Mouse (Mus musculus) left cerebral cortex, postnatal 25 days (tissue): ENCODE data around the gene Mrgpre. TPM values are rescaled to one million over a fixed set of nuclear protein-coding genes. Genes with fewer than 3 reads are reported as not detected.
A peak's percentile ranks its signal among the peaks of the same experiment; 100 is the strongest.

Source experiments
- DNase-seq, 2 experiments: peaks; one replicate each; pipeline ENCODE4 v3.0.0; 2022; ENCODE audit warnings: low spot score in 2 of 2, mixed read lengths in 1 of 2
- intact Hi-C: fragments of 180-260 bp; cut with DNase I; formaldehyde crosslinking; loops from one replicate; pipeline ENCODE4 v1.15.1; 2025
- microRNA-seq, 2 experiments: library from miRNA; unstranded; fragments of <30 nt; microRNA quantifications; one replicate each; pipeline ENCODE4 v1.2.0; 2022
- total RNA-seq, 2 experiments: library from RNA; stranded (reverse); gene quantifications; 2 replicates each; pipeline ENCODE4 v1.2.3; 2021

Gene Mrgpre
- total RNA-seq, 2 experiments from 2014 or later, result 7.1 to 7.6 TPM

DNA sequence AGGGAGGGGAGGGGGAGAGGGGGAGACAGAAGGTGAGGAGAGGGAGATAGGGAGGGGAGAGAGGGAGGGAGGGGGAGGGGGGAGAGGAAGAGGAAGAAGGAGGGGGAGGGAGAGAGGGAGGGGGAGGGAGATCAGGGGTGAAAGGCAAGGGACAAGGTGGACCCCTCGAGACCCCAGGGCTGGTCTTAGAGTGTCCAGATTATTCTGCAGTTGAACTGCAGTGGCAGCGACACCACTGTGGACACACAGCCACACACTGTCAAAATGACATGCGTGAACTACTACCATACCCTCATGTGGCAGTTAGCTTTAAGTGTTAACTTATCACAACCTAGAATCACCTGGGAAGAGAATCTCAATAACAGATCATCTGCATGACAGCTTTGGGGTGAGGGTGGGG lies 35.3 kb downstream of the Mrgpre start:
- DNase-seq, result no peak
- intact Hi-C loops, result no loop called here

GRCm38 (mm10) chr7:143748041-143748868 lies 36.0 kb downstream of the Mrgpre start:
- DNase-seq, result peak; percentile 86 to 94
- intact Hi-C loops, result loop anchor here (1.0 kb wide), 1 partner anchor 42 kb away; no protein-coding TSS in a partner anchor

DNA sequence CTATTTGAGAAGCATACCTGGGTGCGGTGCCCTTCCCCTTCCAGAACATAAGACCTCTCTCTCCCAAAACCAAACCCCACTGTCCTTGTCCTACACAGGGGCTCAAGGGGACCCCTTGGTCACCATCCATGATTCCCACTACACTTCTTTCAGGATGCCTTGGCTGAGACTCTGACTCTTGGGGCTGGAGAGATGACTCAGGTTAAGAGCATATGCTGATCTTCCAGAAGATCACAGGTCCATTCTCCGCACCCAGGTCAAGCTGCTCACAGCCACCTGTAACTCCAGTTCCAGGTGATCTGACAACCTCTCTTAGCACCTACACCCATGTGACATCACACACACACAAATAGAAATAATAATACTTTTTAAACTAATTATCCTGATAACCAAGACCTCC lies 43.6 kb downstream of the Mrgpre start:
- intact Hi-C loops, result no loop called here
- no peak for DNase-seq

DNA sequence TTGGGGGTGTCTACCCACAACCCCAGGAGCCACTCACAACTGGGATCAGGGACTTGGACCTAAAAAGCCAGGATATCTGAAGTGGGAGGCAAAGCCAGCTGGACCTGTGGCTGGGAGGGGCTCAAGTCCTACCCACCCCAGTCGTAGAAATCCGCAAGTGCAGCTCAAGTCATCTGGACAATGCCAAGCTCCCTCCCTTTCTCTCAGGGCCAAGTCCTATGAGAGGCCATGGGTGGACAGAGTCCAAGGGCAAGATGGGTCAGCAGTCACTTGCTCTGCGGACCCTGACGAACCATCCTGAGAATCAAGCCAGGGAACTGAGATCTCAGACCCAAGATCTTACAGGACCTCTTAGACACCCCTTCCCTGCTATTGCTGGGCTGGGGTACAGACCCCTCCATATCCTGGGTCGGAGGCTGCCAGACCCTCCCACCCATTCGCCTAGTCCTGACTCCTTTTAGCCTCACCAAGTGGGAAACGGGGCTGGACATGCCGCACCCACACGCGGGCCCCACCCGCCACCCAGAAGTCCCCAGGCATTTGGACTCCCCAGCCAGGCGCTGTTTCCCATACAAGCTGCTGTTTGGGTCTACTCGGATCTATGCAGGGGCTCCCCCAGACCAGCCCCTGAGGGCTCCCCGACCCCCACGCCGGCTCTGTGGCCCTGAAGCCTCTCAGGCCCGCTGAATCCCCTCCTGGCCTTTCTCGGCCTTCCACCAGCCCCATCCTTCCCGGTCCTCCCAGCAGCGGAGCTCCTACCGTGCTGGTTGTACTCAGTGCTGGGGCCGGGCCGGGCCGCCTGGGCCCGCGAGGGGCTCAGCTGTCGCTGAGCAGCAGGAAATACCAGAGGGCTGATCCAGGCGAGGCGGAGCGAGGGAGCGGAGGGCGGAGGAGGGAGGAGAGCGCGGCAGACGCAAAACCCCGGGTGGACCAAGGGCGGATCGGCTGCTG lies 44.5 kb downstream of the Mrgpre start:
- intact Hi-C loops, result no loop called here
- DNase-seq, result peak; percentile 76 to 82

GRCm38 (mm10) chr7:143738601-143739006 lies 45.7 kb downstream of the Mrgpre start:
- DNase-seq, result peak in 1 of 2 experiments; percentile 25
- intact Hi-C loops, result no loop called here

DNA sequence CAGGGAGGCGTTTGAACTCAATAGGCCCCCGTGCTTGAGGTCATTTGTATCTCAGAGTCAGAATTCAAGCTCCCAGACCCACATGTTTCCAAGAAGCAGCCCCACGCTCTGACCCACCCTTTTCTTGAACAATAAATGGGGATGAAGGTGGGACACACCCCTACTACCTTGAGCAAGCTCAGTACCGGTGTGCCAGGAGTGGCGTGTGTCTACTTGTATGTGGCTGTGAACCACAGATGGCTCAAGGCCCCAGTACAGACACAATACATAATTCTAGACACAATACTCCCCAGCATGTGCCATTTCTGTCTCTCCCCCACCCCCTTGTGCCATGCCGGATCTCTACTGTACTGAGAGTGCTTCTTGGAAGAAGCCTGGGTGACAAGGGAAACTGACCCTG lies 46.1 kb downstream of the Mrgpre start:
- peak in 1 of 2 experiments; percentile 33 for DNase-seq
- intact Hi-C loops, result no loop called here

DNA sequence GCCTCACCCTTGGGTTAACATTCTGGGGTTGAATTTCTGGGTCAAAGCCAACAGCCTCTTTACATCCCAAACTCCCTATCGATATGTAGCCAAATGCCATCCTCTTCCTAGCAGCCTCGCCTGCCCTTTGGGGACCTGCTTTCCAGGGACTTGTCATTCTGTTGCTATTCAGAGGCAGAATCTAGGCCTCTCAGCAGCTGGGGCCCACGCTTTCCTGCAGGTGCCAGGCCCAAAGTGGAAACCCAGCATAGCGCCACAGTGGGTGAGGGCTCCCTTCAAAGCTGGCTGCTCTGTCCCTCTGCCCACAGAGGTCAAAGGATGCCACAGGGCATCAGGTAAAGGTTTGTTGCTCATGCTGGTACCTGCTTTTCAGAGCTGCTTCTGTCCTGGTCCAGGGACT lies 50.6 kb downstream of the Mrgpre start:
- intact Hi-C loops, result no loop called here
- peak; percentile 21 to 69 for DNase-seq

- intact Hi-C loops, result no loop called here
- no peak for DNase-seq
These were observed 54.4 kb downstream of the Mrgpre start for GRCm38 (mm10) chr7:143729886-143730285.

Small RNAs within 50 kb of the gene (microRNA-seq; reads per million reads assigned to microRNA genes)
- 0 reads per million in 2 experiments for gene Gm22064

Other genes starting within 250 kb of the Mrgpre start
- 100 to 1,000 TPM; 104 to 113 TPM for gene Nap1l4, start 235.4 kb downstream of the Mrgpre start, total RNA-seq
- gene Cars, start 184.4 kb downstream of the Mrgpre start, total RNA-seq, result 10 to 100 TPM; 52.6 to 53.8 TPM
- gene Tnfrsf26, start 155.8 kb downstream of the Mrgpre start, total RNA-seq, result not detected
- gene Tnfrsf22, start 134.8 kb downstream of the Mrgpre start, total RNA-seq, result 1 to 10 TPM; 1.0 to 1.4 TPM
- gene Tnfrsf23, start 98.6 kb downstream of the Mrgpre start, total RNA-seq, result 1 to 10 TPM; 1.2 to 1.3 TPM
- gene Osbpl5, start 27.5 kb downstream of the Mrgpre start, total RNA-seq, result 10 to 100 TPM; 28.7 to 36.8 TPM
- not detected for gene Mrgprg, start 17.5 kb downstream of the Mrgpre start, total RNA-seq
- 1 to 10 TPM; 4.8 to 6.6 TPM for gene Nadsyn1, start 38.3 kb upstream of the Mrgpre start, total RNA-seq
- 10 to 100 TPM; 44.1 to 45.9 TPM for gene Dhcr7, start 38.6 kb upstream of the Mrgpre start, total RNA-seq
- gene Gm498, start 82.3 kb upstream of the Mrgpre start, total RNA-seq, result not detected
- 100 to 1,000 TPM; 148 to 167 TPM for gene Shank2, start 217.4 kb upstream of the Mrgpre start, total RNA-seq